Mouse (Mus musculus) forebrain, embryonic 12.5 days (tissue): ENCODE measurements around the gene Fut11. TPM values are rescaled to one million over a fixed set of nuclear protein-coding genes. Genes with fewer than 3 reads are reported as not detected.

Source experiments
- ATAC-seq: fragments of 200-750 bp; cut with Nextera tagmentation; 2 replicates; pipeline ENCODE4 v1.8.0; 2017; ENCODE audit warnings: moderate TSS enrichment; ENCODE audit not compliant: low FRiP score
- H3K27ac ChIP-seq: fragments of 300-500 bp; sonication (generic); 2 replicates; pipeline ENCODE4 v1.5.1; 2016; ENCODE audit warnings: mild to moderate bottlenecking
- H3K27me3 ChIP-seq: fragments of 300-500 bp; sonication (generic); 2 replicates; pipeline ENCODE4 v1.6.1; 2016; ENCODE audit warnings: mild to moderate bottlenecking
- H3K36me3 ChIP-seq: fragments of 300-500 bp; sonication (generic); replicated peaks from 2 replicates; pipeline ENCODE4 v1.6.1; 2016; ENCODE audit warnings: mild to moderate bottlenecking
- H3K4me1 ChIP-seq: fragments of 300-500 bp; sonication (generic); 2 replicates; pipeline ENCODE4 v1.6.1; 2016
- H3K4me2 ChIP-seq: fragments of 300-500 bp; sonication (generic); 2 replicates; pipeline ENCODE4 v1.6.1; 2016; ENCODE audit warnings: mild to moderate bottlenecking, moderate library complexity
- H3K4me3 ChIP-seq: fragments of 300-500 bp; sonication (generic); replicated peaks from 2 replicates; pipeline ENCODE4 v1.5.1; 2016; ENCODE audit warnings: mild to moderate bottlenecking
- H3K9ac ChIP-seq: fragments of 300-500 bp; sonication (generic); 2 replicates; pipeline ENCODE4 v1.6.1; 2016; ENCODE audit warnings: mild to moderate bottlenecking
- H3K9me3 ChIP-seq: fragments of 300-500 bp; sonication (generic); 2 replicates; pipeline ENCODE4 v1.6.1; 2016
- WGBS: fragments of 180-500 bp; shearing (Covaris S2); methylation state at CpG from one replicate; pipeline ENCODE4 v1.1.7; 2016; 5-methylcytosine and 5-hydroxymethylcytosine counted together
- polyA plus RNA-seq: library from polyadenylated mRNA; unstranded; fragments of >200 nt; fragmentation: Nextera tagmentation; extraction: Ambion mirVana; gene quantifications from 2 replicates; pipeline ENCODE4 v1.2.1, GENCODE M21; 2016

The Fut11 gene
- polyA plus RNA-seq, 1 experiment from 2014 or later = 23.3 TPM

DNA sequence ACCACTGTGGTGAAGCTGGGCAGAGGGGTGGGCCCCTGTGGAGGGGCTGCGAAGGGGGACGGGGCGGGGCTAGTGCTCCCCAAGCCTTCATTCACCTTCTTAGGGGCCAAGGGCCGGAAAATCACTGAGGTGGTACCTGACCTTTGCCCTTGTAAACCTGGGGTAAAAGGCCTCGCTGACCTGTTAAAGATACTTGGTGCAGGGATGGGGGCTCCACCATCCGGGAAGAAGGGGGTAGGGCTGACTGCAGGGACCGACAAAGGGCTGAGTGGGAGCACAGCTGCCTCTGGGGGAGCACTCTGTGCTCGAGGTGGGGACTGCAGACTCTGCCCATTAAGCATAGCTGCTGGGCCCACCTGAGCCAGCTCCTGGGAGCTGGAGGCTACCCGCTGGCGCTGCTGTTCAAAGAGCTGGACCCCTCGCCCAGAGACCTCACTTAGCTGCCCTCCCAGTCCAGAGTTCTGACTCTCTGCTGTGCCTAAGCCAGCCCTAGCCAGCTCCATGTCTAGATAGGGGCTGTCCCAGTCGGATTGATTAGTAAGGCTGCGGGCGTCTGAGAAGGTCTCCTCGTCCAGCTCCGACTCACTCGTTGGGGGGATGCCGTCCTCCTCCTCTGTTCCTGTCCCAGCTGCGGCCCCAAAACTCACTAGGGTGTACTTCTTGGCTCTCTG is 33.0 kb upstream of the Fut11 start:
- H3K4me1 ChIP-seq = peaks cover 13% of the 10 kb centered on the region
- H3K27me3 ChIP-seq = peaks cover 35% of the 10 kb centered on the region
- WGBS = 12% methylated on average over 19 of the region's 19 CpGs
- H3K4me2 ChIP-seq = peak overlapping the region; percentile 87
- no peaks in the 10 kb centered on the region for H3K9me3 ChIP-seq
- peak overlapping the region; percentile 76 for H3K27ac ChIP-seq
- peak overlapping the region; percentile 55 for H3K4me3 ChIP-seq
- H3K36me3 ChIP-seq = no peaks in the 10 kb centered on the region
- peak overlapping the region; percentile 73 for H3K9ac ChIP-seq
- peak; percentile 51 for ATAC-seq

DNA sequence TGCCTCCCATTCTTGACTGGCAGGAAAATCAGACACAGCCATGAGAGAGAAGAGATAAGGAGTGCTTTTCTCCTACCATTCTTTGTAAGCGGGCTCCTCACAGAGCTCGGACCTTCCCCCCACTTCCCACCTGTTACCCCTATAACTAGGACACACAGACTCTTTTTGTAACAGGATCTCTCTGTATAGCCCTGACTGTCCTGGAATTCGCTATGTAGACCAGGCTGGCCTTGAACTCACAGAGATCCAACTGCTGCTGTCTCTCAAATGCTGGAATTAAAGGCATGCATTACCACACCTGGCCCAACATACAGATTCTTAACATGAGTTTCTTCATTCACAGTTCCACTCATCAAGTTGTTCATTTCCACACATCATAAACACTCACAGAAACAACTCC is 32.0 kb upstream of the Fut11 start:
- no peak for ATAC-seq
- no peaks in the 10 kb centered on the region for H3K36me3 ChIP-seq
- H3K9ac ChIP-seq = no peak overlapping the region
- no peak overlapping the region for H3K4me3 ChIP-seq
- no peak overlapping the region for H3K4me2 ChIP-seq
- 87% methylated on average over 3 of the region's 3 CpGs for WGBS
- peaks cover 13% of the 10 kb centered on the region for H3K4me1 ChIP-seq
- no peaks in the 10 kb centered on the region for H3K9me3 ChIP-seq
- peaks cover 40% of the 10 kb centered on the region for H3K27me3 ChIP-seq
- no peak overlapping the region for H3K27ac ChIP-seq

DNA sequence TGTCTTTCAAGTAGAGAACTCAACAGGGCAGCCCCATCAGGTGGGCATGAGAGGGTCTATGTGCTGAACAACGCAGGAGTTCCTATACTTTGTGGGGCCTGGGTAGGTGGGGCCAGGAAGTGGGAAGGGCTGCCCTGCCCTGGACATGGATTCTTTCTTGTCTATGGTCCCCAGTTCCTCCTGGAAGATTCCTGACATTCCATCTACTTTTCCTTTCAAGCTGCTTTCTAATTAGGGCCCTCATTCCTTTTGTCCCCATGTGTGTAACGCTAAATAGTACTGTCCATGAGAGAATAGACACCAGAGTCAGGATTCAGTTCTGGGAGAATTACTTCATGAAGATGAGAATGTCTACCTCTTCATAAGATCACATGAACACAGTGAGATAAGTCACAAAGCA is 31.2 kb upstream of the Fut11 start:
- H3K4me2 ChIP-seq = no peak overlapping the region
- 82% methylated on average over 2 of the region's 2 CpGs for WGBS
- no peak overlapping the region for H3K27ac ChIP-seq
- ATAC-seq = no peak
- no peaks in the 10 kb centered on the region for H3K9me3 ChIP-seq
- H3K4me3 ChIP-seq = no peak overlapping the region
- no peak overlapping the region for H3K9ac ChIP-seq
- H3K4me1 ChIP-seq = peaks cover 13% of the 10 kb centered on the region
- peaks cover 48% of the 10 kb centered on the region for H3K27me3 ChIP-seq
- H3K36me3 ChIP-seq = no peaks in the 10 kb centered on the region

DNA sequence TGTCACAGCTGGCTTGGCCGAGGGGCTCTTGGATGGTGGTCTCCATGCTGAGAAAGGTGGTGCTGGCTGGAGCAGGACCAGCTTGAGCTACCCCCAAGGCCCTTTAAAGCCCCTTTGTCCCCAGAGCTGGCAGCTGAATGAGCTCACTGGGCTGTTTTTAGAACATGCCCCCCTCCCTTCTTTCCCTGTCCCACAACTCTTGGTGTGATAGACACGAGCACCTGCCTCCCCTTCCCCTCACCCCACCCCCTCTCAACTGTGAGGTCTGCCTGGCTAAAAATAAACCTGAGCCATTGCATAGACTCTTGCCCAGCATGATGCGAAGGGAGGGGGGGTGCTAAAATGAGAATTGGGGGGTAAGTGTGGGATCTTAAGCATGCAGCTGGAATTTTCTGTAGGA is 30.3 kb upstream of the Fut11 start:
- Histone ChIP-seq H3K9ac (no peak overlapping the region), H3K4me2 (no peak overlapping the region), H3K4me1 (peaks cover 13% of the 10 kb centered on the region), H3K9me3 (no peaks in the 10 kb centered on the region), H3K4me3 (no peak overlapping the region), H3K36me3 (no peaks in the 10 kb centered on the region), H3K27ac (no peak overlapping the region), H3K27me3 (peaks cover 54% of the 10 kb centered on the region)
- no peak for ATAC-seq
- 25% methylated on average over 3 of the region's 3 CpGs for WGBS

DNA sequence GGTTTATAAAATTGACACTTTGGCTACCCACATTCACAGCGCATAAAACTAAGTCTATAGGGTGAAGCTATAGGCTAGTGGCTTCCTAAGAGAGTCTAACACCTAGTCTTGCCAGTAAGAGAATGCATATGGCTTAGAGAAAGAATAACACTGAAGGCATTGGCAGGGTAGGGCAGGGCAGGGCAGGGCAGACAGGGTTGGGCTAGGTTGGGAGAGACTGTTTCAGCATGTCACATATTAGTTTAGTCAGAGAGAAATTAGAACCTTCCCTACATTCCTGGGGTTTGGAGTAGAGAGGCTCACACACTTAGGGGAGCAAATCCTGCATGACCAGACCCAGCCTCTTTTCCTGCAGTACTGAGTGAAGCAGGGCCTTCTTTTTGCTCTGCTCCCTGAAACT is 27.3 kb upstream of the Fut11 start:
- H3K4me3 ChIP-seq = no peak overlapping the region
- H3K9ac ChIP-seq = no peak overlapping the region
- H3K27me3 ChIP-seq = peaks cover 52% of the 10 kb centered on the region
- peaks cover under 1% of the 10 kb centered on the region; the same call in 1 of the 2 replicates for H3K4me1 ChIP-seq
- 76% methylated on average over 1 of the region's 1 CpGs for WGBS
- no peaks in the 10 kb centered on the region for H3K9me3 ChIP-seq
- no peak overlapping the region for H3K27ac ChIP-seq
- no peaks in the 10 kb centered on the region for H3K36me3 ChIP-seq
- no peak for ATAC-seq
- no peak overlapping the region for H3K4me2 ChIP-seq

DNA sequence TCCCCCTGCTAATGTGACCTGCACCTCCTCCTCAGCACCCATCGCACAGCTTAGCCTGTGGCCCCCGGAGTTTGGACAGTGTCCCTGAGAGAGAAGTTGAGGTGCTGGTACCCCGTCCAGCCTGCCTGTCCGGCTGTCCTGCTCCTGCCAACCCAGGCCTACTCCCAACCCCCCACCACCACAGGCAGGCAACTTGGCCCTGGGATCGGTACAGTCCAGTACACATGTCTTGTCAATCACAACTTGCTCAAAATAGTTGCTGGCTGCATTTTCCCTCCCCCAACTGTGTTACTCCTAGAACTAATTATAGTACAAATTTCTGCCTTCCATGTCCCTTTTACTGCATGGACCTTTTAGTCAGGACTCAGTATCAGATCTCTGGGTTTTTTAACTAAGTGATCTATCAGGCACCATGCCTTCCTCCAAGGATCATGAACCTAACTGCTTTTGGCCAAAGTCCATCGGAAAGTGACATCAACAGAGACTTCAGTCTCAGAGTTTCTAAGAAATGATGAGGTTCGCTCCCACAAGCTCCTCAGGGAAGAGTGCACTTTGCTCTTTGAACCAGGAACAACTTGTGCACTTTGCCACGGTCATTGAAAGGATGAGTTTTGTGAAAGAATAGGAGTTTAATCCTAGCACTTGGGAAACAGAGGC is 26.5 kb upstream of the Fut11 start, which contains the start of gene Synpo2l:
Gene Synpo2l, minus strand, starts transcription at position 201 of the 657 bp plus-strand sequence.
- Histone ChIP-seq H3K9ac (no peak within 1 kb of the TSS), H3K36me3 (no peaks in the 10 kb centered on the region), H3K4me3 (no peak within 1 kb of the TSS), H3K27me3 (peaks cover 44% of the 10 kb centered on the region), H3K4me2 (no peak within 1 kb of the TSS), H3K27ac (no peak within 1 kb of the TSS), H3K4me1 (no peaks in the 10 kb centered on the region), H3K9me3 (no peaks in the 10 kb centered on the region)
- WGBS = 91% methylated on average over 8 of the region's 8 CpGs
- no peak for ATAC-seq

DNA sequence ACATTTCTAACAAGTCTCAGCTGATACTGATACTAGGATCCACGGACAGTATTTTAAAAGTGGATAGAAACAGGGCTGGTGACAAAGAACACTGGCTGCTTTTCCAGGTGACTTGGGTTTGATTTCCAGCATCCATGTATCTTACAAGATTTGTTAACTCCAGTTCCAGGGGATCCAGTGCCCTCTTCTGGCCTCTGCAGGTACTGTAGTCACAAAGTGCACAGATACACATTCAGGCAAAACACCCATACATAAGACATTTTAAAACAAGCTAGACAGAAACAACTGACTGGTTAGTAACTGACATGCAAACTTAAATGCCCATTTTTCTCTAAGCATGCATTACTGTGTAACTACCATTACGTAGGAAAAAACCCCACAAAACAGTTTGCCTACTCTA is 21.8 kb upstream of the Fut11 start:
- Histone ChIP-seq H3K4me3 (no peak overlapping the region), H3K4me2 (no peak overlapping the region), H3K9me3 (no peaks in the 10 kb centered on the region), H3K27me3 (peaks cover 20% of the 10 kb centered on the region; the same call in 1 of the 2 replicates), H3K36me3 (peaks cover 22% of the 10 kb centered on the region), H3K9ac (no peak overlapping the region), H3K4me1 (peaks cover 14% of the 10 kb centered on the region), H3K27ac (no peak overlapping the region)
- WGBS = 93% methylated on average over 2 of the region's 2 CpGs
- ATAC-seq = no peak

DNA sequence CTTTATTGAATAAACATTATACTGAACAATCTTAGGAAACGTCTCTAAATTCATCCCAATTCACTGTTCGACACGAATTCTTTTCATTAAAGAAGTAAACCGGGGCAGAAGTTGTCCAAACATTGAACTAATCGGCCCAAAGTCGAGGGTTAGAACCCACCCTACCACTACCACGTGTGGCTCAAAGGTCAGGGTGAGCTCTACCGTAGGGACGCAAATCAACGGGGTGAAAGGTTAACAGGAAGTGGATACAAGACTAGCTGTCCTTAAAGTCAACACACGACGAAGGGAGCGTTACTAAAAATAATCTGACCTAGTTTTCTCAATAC is 21.1 kb upstream of the Fut11 start:
- Histone ChIP-seq H3K36me3 (peaks cover 29% of the 10 kb centered on the region), H3K27ac (no peak overlapping the region), H3K4me3 (peak overlapping the region; percentile 80), H3K4me1 (peaks cover 14% of the 10 kb centered on the region), H3K9me3 (no peaks in the 10 kb centered on the region), H3K27me3 (peaks cover 14% of the 10 kb centered on the region; the same call in 1 of the 2 replicates), H3K4me2 (peak overlapping the region; percentile 70), H3K9ac (no peak overlapping the region)
- WGBS = 13% methylated on average over 13 of the region's 13 CpGs
- peak; percentile 78 for ATAC-seq

DNA sequence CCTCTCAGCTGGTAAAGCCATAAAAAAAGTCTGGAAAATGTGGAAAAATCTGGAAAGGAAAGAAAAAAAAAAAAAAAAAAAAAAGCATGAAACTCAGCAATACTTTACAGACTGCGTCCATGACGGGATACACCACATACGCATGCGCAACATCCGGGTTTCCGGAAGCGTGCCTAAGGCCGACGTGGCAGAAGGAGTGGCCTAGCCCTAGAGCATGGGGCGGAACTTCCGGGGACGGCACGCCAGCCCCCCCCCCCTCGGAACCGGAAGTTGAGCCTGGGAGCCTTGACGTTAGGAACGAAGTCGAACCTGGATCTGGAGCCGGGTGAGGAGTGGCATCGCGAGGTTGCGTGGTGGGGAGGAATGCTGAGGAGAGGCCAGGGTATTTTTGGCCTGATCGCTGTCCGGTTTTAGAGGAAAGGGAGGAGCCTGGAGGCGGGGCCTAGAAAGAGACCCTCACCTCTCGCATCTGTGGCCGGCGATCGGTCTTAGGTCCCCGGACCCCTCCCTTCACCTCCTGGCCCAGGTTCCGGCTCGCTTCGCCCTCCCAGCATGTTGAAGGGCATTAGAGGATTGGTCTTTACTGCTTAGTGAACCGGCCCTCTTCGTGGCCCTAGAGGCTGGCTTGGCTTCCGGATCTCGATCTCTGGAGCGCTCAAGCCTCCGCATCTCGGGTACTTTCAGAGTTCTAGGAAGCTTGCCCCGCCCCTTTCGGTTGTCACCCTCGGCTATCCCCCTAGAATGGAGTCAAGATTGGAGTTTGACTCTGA is 20.5 kb upstream of the Fut11 start, which contains the start of gene Sec24c:
Gene Sec24c, plus strand, starts transcription at position 245 of the 770 bp plus-strand sequence.
- H3K9me3 ChIP-seq = no peaks in the 10 kb centered on the region
- H3K27me3 ChIP-seq = peaks cover 9% of the 10 kb centered on the region; the same call in 1 of the 2 replicates
- H3K36me3 ChIP-seq = peaks cover 35% of the 10 kb centered on the region
- peak within 1 kb of the TSS; percentile 80 for H3K4me3 ChIP-seq
- ATAC-seq = peak; percentile 98
- H3K4me2 ChIP-seq = peak within 1 kb of the TSS; percentile 87
- H3K9ac ChIP-seq = peak within 1 kb of the TSS; percentile 82
- H3K27ac ChIP-seq = peak within 1 kb of the TSS; percentile 84
- 1% methylated on average over 43 of the region's 43 CpGs for WGBS
- H3K4me1 ChIP-seq = peaks cover 14% of the 10 kb centered on the region

DNA sequence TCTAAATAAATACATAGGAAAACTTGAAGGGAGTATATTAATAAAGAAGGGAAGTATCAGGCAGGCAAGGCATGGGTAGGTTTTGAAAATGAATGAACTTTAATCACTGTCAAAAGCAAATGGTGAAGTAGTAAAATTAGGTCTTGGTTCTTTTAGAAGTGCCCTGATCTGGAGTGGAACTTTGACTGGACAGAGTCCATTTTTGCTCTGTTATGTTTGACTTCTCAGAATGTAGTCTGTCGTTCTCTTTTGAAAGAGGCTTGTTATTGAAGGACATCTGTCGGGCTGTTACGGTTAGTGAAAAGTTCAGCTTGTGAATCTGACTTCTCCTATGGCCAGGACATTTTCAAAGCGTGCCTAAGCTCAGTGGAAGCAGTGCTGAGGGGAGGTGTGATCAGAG is 16.9 kb upstream of the Fut11 start:
- ATAC-seq = no peak
- H3K4me2 ChIP-seq = no peak overlapping the region
- peaks cover 14% of the 10 kb centered on the region for H3K4me1 ChIP-seq
- peaks cover 70% of the 10 kb centered on the region for H3K36me3 ChIP-seq
- H3K9ac ChIP-seq = no peak overlapping the region
- H3K27me3 ChIP-seq = no peaks in the 10 kb centered on the region
- H3K4me3 ChIP-seq = no peak overlapping the region
- WGBS = 94% methylated on average over 4 of the region's 4 CpGs
- no peaks in the 10 kb centered on the region for H3K9me3 ChIP-seq
- H3K27ac ChIP-seq = no peak overlapping the region

DNA sequence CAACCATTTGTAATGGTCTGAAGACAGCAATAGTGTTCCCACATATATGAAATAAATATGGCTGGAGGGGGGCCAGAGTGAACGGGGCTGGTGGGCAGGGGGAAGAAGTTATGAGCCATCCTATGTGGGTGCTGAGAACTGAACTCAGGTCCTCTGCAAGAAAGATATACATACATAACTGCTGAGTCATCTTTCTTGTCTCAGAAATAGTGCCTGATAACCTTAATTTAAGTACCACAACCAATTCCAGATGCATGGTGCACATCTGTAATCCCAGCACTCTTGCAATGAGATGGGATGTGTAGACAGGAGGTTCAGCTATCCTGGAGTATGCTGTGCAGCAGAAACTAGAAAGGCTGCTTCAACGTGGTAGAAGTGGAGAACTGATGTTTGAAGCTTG is 13.0 kb upstream of the Fut11 start:
- H3K27me3 ChIP-seq = no peaks in the 10 kb centered on the region
- no peak overlapping the region for H3K4me3 ChIP-seq
- H3K9ac ChIP-seq = no peak overlapping the region
- H3K36me3 ChIP-seq = peaks cover 96% of the 10 kb centered on the region
- no peak overlapping the region for H3K4me2 ChIP-seq
- H3K4me1 ChIP-seq = no peaks in the 10 kb centered on the region
- H3K9me3 ChIP-seq = no peaks in the 10 kb centered on the region
- 95% methylated on average over 2 of the region's 2 CpGs for whole genome bisulfite sequencing
- H3K27ac ChIP-seq = no peak overlapping the region
- no peak for ATAC-seq

DNA sequence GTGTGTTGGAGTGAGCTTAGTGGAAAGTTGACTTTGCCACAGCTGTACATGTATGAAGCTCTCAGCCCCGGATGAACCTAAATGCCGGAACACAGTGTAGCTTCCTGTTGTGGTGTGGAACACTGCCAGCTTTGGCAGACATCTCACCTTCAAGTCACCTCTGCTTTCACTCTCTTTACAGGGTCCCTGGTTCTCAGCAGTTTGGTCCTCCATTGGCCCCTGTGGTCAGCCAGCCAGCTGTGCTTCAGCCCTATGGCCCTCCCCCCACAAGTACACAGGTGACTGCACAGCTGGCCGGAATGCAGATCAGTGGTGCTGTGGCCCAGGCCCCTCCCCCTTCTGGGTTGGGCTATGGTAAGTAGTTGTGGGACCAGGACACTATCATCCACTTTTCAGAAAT is 12.3 kb upstream of the Fut11 start:
- Histone ChIP-seq H3K9ac (no peak overlapping the region), H3K9me3 (no peaks in the 10 kb centered on the region), H3K4me3 (no peak overlapping the region), H3K27ac (no peak overlapping the region), H3K27me3 (no peaks in the 10 kb centered on the region), H3K36me3 (peaks cover 97% of the 10 kb centered on the region), H3K4me2 (no peak overlapping the region), H3K4me1 (no peaks in the 10 kb centered on the region)
- ATAC-seq = no peak
- 79% methylated on average over 3 of the region's 3 CpGs for WGBS
